Mouse (Mus musculus) large intestine, adult 2 months (tissue): ENCODE data around the gene Rnase13. TPM values are rescaled to one million over a fixed set of nuclear protein-coding genes. Genes with fewer than 3 reads are reported as not detected.
A peak's percentile ranks its signal among the peaks of the same experiment; 100 is the strongest.

Experiments used
- DNase-seq: peaks from one replicate; pipeline ENCODE4 v3.0.0-alpha.2; 2012; ENCODE audit warnings: low read depth, low spot score
- WGBS: fragments of 180-500 bp; shearing (Covaris S2); methylation state at CpG from one replicate; pipeline ENCODE4 v1.1.7; 2018; 5-methylcytosine and 5-hydroxymethylcytosine counted together
- polyA plus RNA-seq: library from polyadenylated mRNA; depleted of rRNA; stranded (reverse); fragments of >200 nt; gene quantifications from 2 replicates; pipeline ENCODE4 v1.2.3, GENCODE M21; 2012; rRNA removed

Rnase13 gene
- polyA plus RNA-seq, 1 experiment: not detected

GRCm38 (mm10) chr14:51884598-51885331 lies 37.8 kb downstream of the Rnase13 start, which contains the start of gene Mettl17:
Gene Mettl17, plus strand, starts transcription at chr14:51884842.
- under 1% methylated on average over 43 of the region's 43 CpGs for WGBS
- DNase-seq: peak; percentile 96

GRCm38 (mm10) chr14:51884031-51884544 lies 38.5 kb downstream of the Rnase13 start:
- 1% methylated on average over 14 of the region's 14 CpGs for WGBS
- peak; percentile 25 for DNase-seq

GRCm38 (mm10) chr14:51883527-51884030 lies 39.0 kb downstream of the Rnase13 start:
- DNase-seq: peak; percentile 67
- WGBS: under 1% methylated on average over 4 of the region's 4 CpGs

GRCm38 (mm10) chr14:51877517-51877916 lies 45.1 kb downstream of the Rnase13 start:
- no peak for DNase-seq
- 43% methylated on average over 3 of the region's 3 CpGs for WGBS

GRCm38 (mm10) chr14:51871741-51872140 lies 50.8 kb downstream of the Rnase13 start:
- WGBS: 64% methylated on average over 9 of the region's 9 CpGs
- no peak for DNase-seq

Other genes starting within 250 kb of the Rnase13 start
- gene Gm17079, start 227.3 kb downstream of the Rnase13 start, polyA plus RNA-seq: not detected in 2 replicates
- not detected in 2 replicates for gene Gm5800, start 205.6 kb downstream of the Rnase13 start, polyA plus RNA-seq
- 726 and 776 TPM in 2 replicates for gene Ang4, start 149.2 kb downstream of the Rnase13 start, polyA plus RNA-seq
- gene AY358078, start 122.7 kb downstream of the Rnase13 start, polyA plus RNA-seq: not detected in 2 replicates
- gene Ear6, start 69.1 kb downstream of the Rnase13 start, polyA plus RNA-seq: not detected in 2 replicates
- gene Mettl17, start 37.9 kb downstream of the Rnase13 start, polyA plus RNA-seq: 32.7 and 42.6 TPM in 2 replicates
- gene Slc39a2, start 29.9 kb downstream of the Rnase13 start, polyA plus RNA-seq: 0.62 and 0.69 TPM in 2 replicates
- gene Ndrg2, start 8.6 kb downstream of the Rnase13 start, polyA plus RNA-seq: 32.4 and 33.6 TPM in 2 replicates
- not detected in 2 replicates for gene Tppp2, start 4.3 kb downstream of the Rnase13 start, polyA plus RNA-seq
- 21.2 and 22.0 TPM in 2 replicates for gene Arhgef40, start 61.9 kb upstream of the Rnase13 start, polyA plus RNA-seq
- 73.8 and 101 TPM in 2 replicates for gene Tmem253, start 92.9 kb upstream of the Rnase13 start, polyA plus RNA-seq
- gene Zfp219, start 98.0 kb upstream of the Rnase13 start, polyA plus RNA-seq: 39.7 and 54.2 TPM in 2 replicates
- gene Olfr221, start 119.7 kb upstream of the Rnase13 start, polyA plus RNA-seq: not detected in 2 replicates
- 83.7 and 86.7 TPM in 2 replicates for gene Hnrnpc, start 181.3 kb upstream of the Rnase13 start, polyA plus RNA-seq
- gene Rpgrip1, start 187.9 kb upstream of the Rnase13 start, polyA plus RNA-seq: 0.84 and 1.6 TPM in 2 replicates